Comparison of ENCODE assay signal across 16 mouse cellular contexts in the genomic region with DNA sequence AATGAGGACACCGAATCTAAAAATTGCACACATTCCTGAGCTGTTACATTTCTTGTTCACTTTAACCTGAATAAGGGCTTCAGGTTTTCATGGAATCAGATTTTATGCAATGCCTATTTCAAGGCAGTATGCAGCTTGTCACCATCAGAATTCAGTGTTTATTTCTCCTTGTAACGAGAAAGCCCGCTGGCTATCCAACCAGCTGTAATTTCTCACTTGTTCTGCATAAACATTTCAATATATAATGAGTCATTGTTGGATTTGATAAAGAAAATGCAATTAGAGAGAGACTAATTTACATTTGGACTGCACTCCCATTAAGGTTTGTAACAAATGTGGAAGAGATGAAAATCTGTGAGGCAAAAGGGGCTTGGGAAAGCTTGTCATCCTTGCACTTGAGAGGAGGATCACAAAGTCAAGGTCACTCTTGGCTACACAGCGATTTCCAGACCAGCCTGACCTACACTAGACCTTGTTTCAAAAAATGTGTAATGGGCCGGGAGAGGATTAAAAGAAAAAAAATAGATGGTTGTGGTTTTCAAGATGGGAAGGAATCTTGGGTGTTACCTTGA. TPM values are rescaled to one million over a fixed set of nuclear protein-coding genes. Genes with fewer than 3 reads are reported as not detected.
"Had no signal": no experiment of that assay in that cellular context is flagged by ENCODE, and none has a peak within 500 bp of the region (broad histone marks: within the 10 kb centered on the region; RNA-seq: fewer than 3 reads in every experiment).

No protein-coding gene starts in this region.

- H3K4me2 ChIP-seq: limb, embryonic 15.5 days; liver, embryonic 12.5 days; lung, embryonic 15.5 days; neural tube, embryonic 15.5 days had no signal

- H3K4me1 ChIP-seq: limb, embryonic 15.5 days; liver, embryonic 12.5 days; lung, embryonic 15.5 days; midbrain, embryonic 10.5 days; neural tube, embryonic 15.5 days had no signal

- DNase-seq: kidney, postnatal 14 days; layer of hippocampus, adult 9-11 months; layer of hippocampus, postnatal 36 days; lung, postnatal 4 days; midbrain, embryonic 14.5 days; right cerebral cortex, adult 18-20 months; right cerebral cortex, postnatal 25 days; thymus, adult 2 months; thymus, postnatal 25 days had no signal

- H3K9me3 ChIP-seq: limb, embryonic 15.5 days; liver, embryonic 12.5 days; lung, embryonic 15.5 days; midbrain, embryonic 10.5 days; neural tube, embryonic 15.5 days had no signal

- H3K27me3 ChIP-seq: limb, embryonic 15.5 days; liver, embryonic 12.5 days; lung, embryonic 15.5 days; neural tube, embryonic 15.5 days had no signal

- H3K27ac ChIP-seq: limb, embryonic 15.5 days; liver, embryonic 12.5 days; lung, embryonic 15.5 days; midbrain, embryonic 10.5 days; neural tube, embryonic 15.5 days had no signal

- H3K4me3 ChIP-seq: limb, embryonic 15.5 days; liver, embryonic 12.5 days; lung, embryonic 15.5 days; midbrain, embryonic 10.5 days; myocyte; neural tube, embryonic 15.5 days had no signal

- H3K36me3 ChIP-seq: limb, embryonic 15.5 days; liver, embryonic 12.5 days; lung, embryonic 15.5 days; midbrain, embryonic 10.5 days; neural tube, embryonic 15.5 days had no signal

- H3K9ac ChIP-seq: limb, embryonic 15.5 days; liver, embryonic 12.5 days; lung, embryonic 15.5 days; neural tube, embryonic 15.5 days had no signal

- ATAC-seq: liver, embryonic 12.5 days had no signal

RNA-seq across cellular contexts. Expression of gene Gpr63, which starts 46.1 kb away (rescaled TPM):
- total RNA-seq: megakaryocyte, adult 5-6 weeks had no signal
